ENCODE assay signal across 16 mouse cellular contexts in the genomic region with DNA sequence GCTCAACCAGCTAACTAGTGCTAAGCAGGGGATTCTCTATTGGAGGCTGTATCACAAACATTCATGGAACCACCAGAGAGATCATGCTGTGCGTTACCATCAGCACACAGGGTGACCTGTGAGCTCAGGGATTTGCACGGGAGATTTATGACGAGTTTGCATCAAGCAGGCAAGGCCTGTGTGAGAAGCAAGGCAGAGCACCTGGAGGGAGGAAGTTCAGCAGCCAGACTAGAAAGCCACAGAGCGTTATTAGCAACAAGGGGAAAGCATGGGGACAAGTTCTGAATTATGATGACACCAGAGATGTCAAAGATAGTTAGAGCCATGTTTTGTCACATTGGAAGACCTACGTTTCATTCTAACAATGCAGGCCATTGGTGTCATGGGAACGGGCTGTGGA.
"Had no signal": no experiment of that assay in that cellular context is flagged by ENCODE, and none has a peak within 500 bp of the region (broad histone marks: within the 10 kb centered on the region; RNA-seq: fewer than 3 reads in every experiment).

No protein-coding gene starts in this region.

- H3K4me1 ChIP-seq: stomach, embryonic 15.5 days had no signal

- H3K36me3 ChIP-seq: neural tube, embryonic 13.5 days; neural tube, embryonic 15.5 days; stomach, embryonic 15.5 days had no signal

- H3K9me3 ChIP-seq: neural tube, embryonic 13.5 days; neural tube, embryonic 15.5 days; stomach, embryonic 15.5 days had no signal

- H3K9ac ChIP-seq: neural tube, embryonic 13.5 days; neural tube, embryonic 15.5 days; stomach, embryonic 15.5 days had no signal

- H3K27me3 ChIP-seq: neural tube, embryonic 13.5 days; neural tube, embryonic 15.5 days; stomach, embryonic 15.5 days had no signal

- H3K4me2 ChIP-seq: neural tube, embryonic 13.5 days; neural tube, embryonic 15.5 days; stomach, embryonic 15.5 days had no signal

- DNase-seq: retina, postnatal 1 day; right cerebral cortex, adult 18-20 months; right cerebral cortex, postnatal 14 days; right cerebral cortex, postnatal 25 days; right cerebral cortex, postnatal 4 days; spleen, adult 18-20 months; thymus, adult 18-20 months; thymus, adult 2 months; thymus, postnatal 14 days; thymus, postnatal 25 days; thymus, postnatal 36 days; thymus, postnatal 4 days had no signal

- H3K4me3 ChIP-seq: neural tube, embryonic 13.5 days; neural tube, embryonic 15.5 days; stomach, embryonic 15.5 days had no signal

- H3K27ac ChIP-seq: neural tube, embryonic 13.5 days; neural tube, embryonic 15.5 days; stomach, embryonic 15.5 days; stomach, postnatal 0 days had no signal
